ENCODE assay signal across 7 mouse cellular contexts in the genomic region with DNA sequence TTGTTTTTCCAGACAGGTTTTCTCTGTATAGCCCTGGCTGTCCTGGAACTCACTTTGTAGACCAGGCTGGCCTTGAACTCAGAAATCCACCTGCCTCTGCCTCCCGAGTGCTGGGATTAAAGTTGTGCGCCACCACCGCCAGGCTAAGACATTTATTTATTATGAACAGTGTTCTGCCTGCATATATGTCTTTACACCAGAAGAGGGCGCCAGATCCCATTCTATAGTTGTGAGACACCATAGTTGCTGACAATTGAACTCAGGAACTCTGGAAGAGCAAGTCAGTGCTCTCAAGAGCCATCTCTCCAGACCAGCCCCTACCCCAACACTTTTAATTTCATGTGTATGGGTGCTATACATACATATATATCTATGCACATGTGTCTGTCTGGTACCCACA. TPM values are rescaled to one million over a fixed set of nuclear protein-coding genes. Genes with fewer than 3 reads are reported as not detected.
A peak's percentile ranks its signal among the peaks of the same experiment; 100 is the strongest.
DNase-seq lines count a peak whose midpoint lies in the region; ATAC-seq and TF ChIP-seq lines count a peak whose summit lies in the region.
"Not testable (repeated sequence)": the region's sequence is repeated elsewhere in the genome, so short reads cannot be mapped to it uniquely, and the experiment has no call there.

No protein-coding gene starts in this region.

- peak; percentile 41 for DNase-seq in ES-E14 (ENCODE audit: low read depth, low spot score)
- DNase-seq in adrenal gland, postnatal 36 days, result peak; percentile 7 to 13
- peak; percentile 41 for DNase-seq in embryonic facial prominence, embryonic 11.5 days (ENCODE audit: low spot score)
- DNase-seq in hindbrain, embryonic 10.5 days (ENCODE audit: low spot score), result peak; percentile 13
- DNase-seq in left cerebral cortex, adult 2 months (ENCODE audit: extremely low spot score in 1 of 2, low spot score in 2 of 2), result not testable (repeated sequence)
- peak; percentile 64 for DNase-seq in lung, postnatal 36 days
- DNase-seq in spleen, postnatal 10 days (ENCODE audit: low spot score in 2 of 2), result peak; percentile 15 to 43

- not testable (repeated sequence) for H3K4me3 ChIP-seq in ES-E14 (ENCODE audit: insufficient read depth in 1 of 2, low read depth in 1 of 2, low read length in 2 of 2, poor library complexity in 1 of 2, severe bottlenecking in 1 of 2); embryonic facial prominence, embryonic 11.5 days (ENCODE audit: low read depth, low read length); hindbrain, embryonic 10.5 days; left cerebral cortex, adult 2 months

- TF ChIP-seq CTCF in left cerebral cortex, adult 2 months (IDR thresholded peaks at IDR 0.05), result peak; percentile 55

- intact Hi-C loops in left cerebral cortex, adult 2 months (cut with DNase I), result not testable (repeated sequence)

- H3K4me1 ChIP-seq in ES-E14 (ENCODE audit: control insufficient read depth in 2 of 2, insufficient read depth in 2 of 2, low read length in 2 of 2, poor library complexity in 1 of 2); embryonic facial prominence, embryonic 11.5 days (ENCODE audit: control insufficient read depth, insufficient read depth, low read length); hindbrain, embryonic 10.5 days (replicated peaks): not testable (repeated sequence)

- not testable (repeated sequence) for H3K27me3 ChIP-seq in embryonic facial prominence, embryonic 11.5 days (ENCODE audit: control insufficient read depth, insufficient read depth, low read length); hindbrain, embryonic 10.5 days (ENCODE audit: insufficient read depth, poor library complexity, severe bottlenecking)

- not testable (repeated sequence) for H3K4me2 ChIP-seq in embryonic facial prominence, embryonic 11.5 days (ENCODE audit: low read depth, low read length)

- not testable (repeated sequence) for H3K27ac ChIP-seq in ES-E14 (ENCODE audit: insufficient read depth, low read depth, low read length, poor library complexity, severe bottlenecking); embryonic facial prominence, embryonic 11.5 days (replicated peaks; ENCODE audit: low read depth, low read length); hindbrain, embryonic 10.5 days; left cerebral cortex, adult 2 months

- peaks cover 10% of the 10 kb centered on the region for H3K36me3 ChIP-seq in ES-E14 (ENCODE audit: control insufficient read depth, insufficient read depth, low read length, poor library complexity, severe bottlenecking)
- H3K36me3 ChIP-seq in embryonic facial prominence, embryonic 11.5 days (replicated peaks; ENCODE audit: control insufficient read depth, insufficient read depth, low read depth, low read length), result not testable (repeated sequence)
- peaks cover 82% of the 10 kb centered on the region for H3K36me3 ChIP-seq in hindbrain, embryonic 10.5 days

- in situ Hi-C loops in ES-E14 (cut with MboI; ENCODE audit: low sequenced_read_pairs in 2 of 2, unreplicated experiment in 2 of 2), result not testable (repeated sequence)

- H3K9me3 ChIP-seq in ES-E14 (ENCODE audit: control insufficient read depth, insufficient read depth, low read depth, low read length); embryonic facial prominence, embryonic 11.5 days (replicated peaks; ENCODE audit: control insufficient read depth, low read length); hindbrain, embryonic 10.5 days: not testable (repeated sequence)

- ATAC-seq in embryonic facial prominence, embryonic 11.5 days (replicated peaks; ENCODE audit: insufficient number of reproducible peaks, low FRiP score, low TSS enrichment, low read depth), result not testable (repeated sequence)

- H3K9ac ChIP-seq in ES-E14 (ENCODE audit: insufficient read depth, low read depth, low read length, poor library complexity, severe bottlenecking); embryonic facial prominence, embryonic 11.5 days (replicated peaks; ENCODE audit: low read length): not testable (repeated sequence)

- 66% methylated on average over 4 of the region's 4 CpGs for WGBS in embryonic facial prominence, embryonic 11.5 days
- 66% methylated on average over 4 of the region's 4 CpGs for WGBS in hindbrain, embryonic 10.5 days

RNA-seq across cellular contexts. Expression of a gene that starts 18.8 kb away (rescaled TPM):
- 89.0 and 137 TPM in 2 replicates for total RNA-seq in ES-E14 (2012; rRNA removed)
- 100 to 1,000 TPM; 154 to 213 TPM for total RNA-seq in adrenal gland, postnatal 36 days (2021)
- polyA plus RNA-seq in embryonic facial prominence, embryonic 11.5 days (2014; fragmentation: Nextera tagmentation; extraction: Ambion mirVana), result 125 and 129 TPM in 2 replicates
- 95.3 and 101 TPM in 2 replicates for polyA plus RNA-seq in hindbrain, embryonic 10.5 days (2016; fragmentation: Nextera tagmentation; extraction: Ambion mirVana)
- total RNA-seq in left cerebral cortex, adult 2 months (2021), result 100 to 1,000 TPM in 1 of 2 experiments, 10 to 100 TPM in 1; 99.9 to 153 TPM

RNA-seq across cellular contexts. Expression of a gene that starts 40.5 kb away (rescaled TPM):
- total RNA-seq in ES-E14 (2012; rRNA removed), result 5.0 and 5.7 TPM in 2 replicates
- total RNA-seq in adrenal gland, postnatal 36 days (2021), result 10 to 100 TPM; 19.0 to 20.4 TPM
- 9.8 and 10.1 TPM in 2 replicates for polyA plus RNA-seq in embryonic facial prominence, embryonic 11.5 days (2014; fragmentation: Nextera tagmentation; extraction: Ambion mirVana)
- polyA plus RNA-seq in hindbrain, embryonic 10.5 days (2016; fragmentation: Nextera tagmentation; extraction: Ambion mirVana), result 6.8 and 9.3 TPM in 2 replicates
- total RNA-seq in left cerebral cortex, adult 2 months (2021), result 10 to 100 TPM; 28.5 to 30.9 TPM
